Mouse (Mus musculus): ENCODE measurements around the gene Gm21317.
"Not testable (repeated sequence)": the region's sequence is repeated elsewhere in the genome, so short reads cannot be mapped to it uniquely, and the experiment has no call there.

The Gm21317 gene

DNA sequence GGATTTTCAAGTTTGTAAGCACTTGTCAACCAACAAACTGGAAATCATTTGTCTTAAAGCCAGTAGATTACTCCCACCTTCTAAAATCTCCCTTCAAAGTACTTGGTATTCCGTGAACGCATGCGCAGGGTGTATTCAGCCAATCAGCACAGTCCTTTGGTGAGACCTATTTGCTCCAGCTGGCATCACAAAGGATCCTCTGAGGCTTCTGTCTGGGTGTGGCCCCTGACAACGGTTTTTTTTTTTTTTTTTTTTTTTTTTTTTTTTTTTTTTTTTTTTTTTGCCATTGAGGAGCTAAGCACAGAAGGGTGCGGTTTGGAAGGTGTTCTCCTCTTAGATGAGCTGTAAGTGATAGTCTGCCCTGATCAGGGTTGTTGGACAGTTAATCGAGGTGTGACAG, at the start of gene Gm21317:
Gm21317 (plus strand) TSS at position 301 of the 400 bp plus-strand sequence.
- DNase-seq (ENCODE audit: low spot score in 2 of 2), result not testable (repeated sequence)

Measured in spleen, postnatal 4 days (tissue).